Mouse (Mus musculus) small intestine, adult 2 months (tissue): ENCODE measurements at regions not wholly inside any gene's neighbourhood (a gene's known extent, or its start where the extent isn't known, plus 50 kb on each side); places are given as distances from the start of the nearest gene placed in this dataset.

Experiments used
- CTCF ChIP-seq: fragments of 200-500 bp; IDR thresholded peaks from 2 replicates; pipeline ENCODE4 v1.5.1; 2012; ENCODE audit warnings: low read depth, mild to moderate bottlenecking, control low read depth, inconsistent platforms, low read length, moderate library complexity, mixed read lengths; ENCODE audit not compliant: insufficient replicate concordance, insufficient read length; ENCODE audit errors: extremely low read depth
- POLR2A ChIP-seq: fragments of 200-500 bp; IDR thresholded peaks from 2 replicates; pipeline ENCODE4 v1.6.1; 2012; ENCODE audit warnings: low read depth, mild to moderate bottlenecking, control low read depth, inconsistent platforms, low read length, moderate library complexity

GRCm38 (mm10) chr14:53830717-53831116, 423.2 kb downstream of the Dad1 start:
- TF ChIP-seq CTCF (no peak), POLR2A (no peak)
